Mouse (Mus musculus) ES-E14 (cell line): ENCODE results near the gene Gm10197.

ENCODE experiments used
- HCFC1 ChIP-seq: IDR thresholded peaks from 2 replicates; pipeline ENCODE4 v1.6.1; 2012; ENCODE audit warnings: low read length, inconsistent platforms, borderline replicate concordance; ENCODE audit not compliant: insufficient read depth
- ZNF384 ChIP-seq: IDR thresholded peaks from 2 replicates; pipeline ENCODE4 v1.6.1; 2012; ENCODE audit warnings: low read depth, low read length, inconsistent platforms

DNA sequence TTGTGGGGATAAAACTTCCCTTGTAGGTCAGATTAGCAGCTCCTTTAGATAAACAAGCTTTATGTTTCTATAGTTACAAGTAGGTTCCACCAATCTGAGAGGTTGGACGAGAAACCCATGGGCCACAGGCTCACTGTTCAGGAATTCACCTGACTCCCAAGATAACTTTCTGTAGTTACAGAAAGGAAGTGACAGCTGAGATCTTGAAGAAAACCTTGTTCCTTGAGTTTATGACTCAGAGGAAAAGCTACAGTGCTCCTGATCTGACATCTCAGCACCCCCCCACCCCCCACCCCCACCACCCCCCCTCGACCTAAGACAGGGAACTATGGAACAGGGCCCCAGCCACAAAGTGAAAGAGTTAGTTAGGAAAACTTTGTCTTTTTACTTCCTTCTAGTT lies 34.2 kb upstream of the Gm10197 start:
- no peak for TF ChIP-seq ZNF384
- no peak for TF ChIP-seq HCFC1
